Mouse (Mus musculus): ENCODE measurements around the gene Fndc5. TPM values are rescaled to one million over a fixed set of nuclear protein-coding genes. Genes with fewer than 3 reads are reported as not detected.

Fndc5 gene
- polyA plus RNA-seq, 1 experiment: 2.7 TPM

DNA sequence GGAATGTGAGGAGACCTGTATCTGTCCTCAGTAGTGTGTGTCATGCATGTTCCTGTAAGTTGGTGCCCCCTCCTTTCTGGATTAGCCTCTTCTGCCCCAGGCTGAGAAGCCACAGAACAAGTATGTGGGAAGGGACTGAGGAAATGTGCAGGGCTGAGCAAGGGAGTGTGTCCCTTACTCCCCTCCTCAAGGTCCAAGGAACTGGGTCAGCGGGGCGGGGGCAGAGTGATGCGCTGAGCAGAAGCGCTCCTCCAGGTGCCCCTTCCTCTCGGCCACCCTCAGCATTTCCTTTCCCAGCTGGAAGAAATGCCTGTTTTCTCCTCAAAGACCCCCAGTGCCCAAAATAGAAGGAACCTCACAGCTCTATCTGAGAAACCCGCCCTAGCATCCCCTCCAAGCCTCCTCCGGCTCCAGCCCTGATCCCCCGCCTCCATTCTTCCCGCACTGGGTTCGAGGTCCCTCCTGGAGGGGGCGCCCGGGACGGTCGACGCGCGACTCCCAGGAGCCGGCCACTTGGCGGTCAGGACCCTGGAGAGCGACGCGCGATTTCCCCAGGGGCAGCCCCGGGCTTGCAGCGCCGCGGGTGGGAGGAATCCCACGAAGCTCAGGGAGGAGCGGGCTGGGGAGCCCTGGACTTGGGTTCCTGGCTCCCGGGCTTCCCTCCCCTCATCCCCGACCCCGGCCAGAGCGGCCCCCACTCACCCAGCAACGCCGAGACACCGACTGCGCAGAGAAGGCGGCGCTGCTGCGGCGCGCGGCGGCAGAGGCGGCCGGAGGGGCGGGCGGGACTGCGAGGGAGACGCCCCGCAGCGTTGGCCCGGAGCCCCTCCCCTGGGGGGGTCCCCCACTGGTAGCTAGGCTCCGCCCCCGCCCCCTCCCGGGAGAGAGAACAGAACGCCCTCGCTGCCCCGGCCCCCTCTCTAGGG lies 16.0 kb upstream of the Fndc5 start:
- no peak overlapping the region for H3K27ac ChIP-seq (ENCODE audit: control insufficient read depth, insufficient read depth, low read depth, low read length, poor library complexity)
- no peak for TF ChIP-seq POLR2A (IDR thresholded peaks at IDR 0.05; ENCODE audit: borderline replicate concordance, control insufficient read depth, low read depth, low read length)
- no peak overlapping the region for H3K4me3 ChIP-seq (replicated peaks; ENCODE audit: control insufficient read depth, low read depth, low read length)
- 3% methylated on average over 58 of the region's 59 CpGs for WGBS
- H3K4me1 ChIP-seq (ENCODE audit: control insufficient read depth, insufficient read depth, low read length): no peaks in the 10 kb centered on the region

DNA sequence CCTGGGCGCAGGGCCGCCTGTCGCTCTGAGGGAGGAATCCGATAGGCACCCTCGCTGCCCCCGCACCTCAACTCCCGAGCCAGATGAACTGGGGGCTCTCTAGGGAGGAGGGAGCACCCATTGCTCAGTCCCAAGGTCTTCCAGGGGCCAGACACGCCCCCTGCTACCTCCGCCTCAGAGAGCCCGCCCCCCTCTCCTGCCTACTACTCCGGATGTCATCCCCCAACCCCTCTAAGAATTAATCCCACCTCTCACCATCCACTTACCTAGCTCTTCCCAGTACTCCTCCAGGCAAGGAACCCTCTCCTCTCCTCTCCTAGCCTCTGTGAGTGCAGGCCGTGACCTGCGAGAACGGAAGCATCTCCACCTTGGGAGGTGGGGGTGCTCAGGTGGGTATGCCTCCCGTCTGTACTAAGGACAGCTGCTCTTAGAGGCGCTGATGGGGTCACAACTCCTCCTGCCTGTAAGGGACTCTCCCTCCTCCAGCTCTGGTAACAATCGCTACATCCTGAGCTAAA lies 15.2 kb upstream of the Fndc5 start, which contains the start of gene Hpca:
TSS of gene Hpca (minus strand) at position 468 of the 518 bp plus-strand sequence.
- H3K4me3 ChIP-seq (replicated peaks; ENCODE audit: control insufficient read depth, low read depth, low read length): no peak within 1 kb of the TSS
- WGBS: 10% methylated on average over 17 of the region's 17 CpGs

DNA sequence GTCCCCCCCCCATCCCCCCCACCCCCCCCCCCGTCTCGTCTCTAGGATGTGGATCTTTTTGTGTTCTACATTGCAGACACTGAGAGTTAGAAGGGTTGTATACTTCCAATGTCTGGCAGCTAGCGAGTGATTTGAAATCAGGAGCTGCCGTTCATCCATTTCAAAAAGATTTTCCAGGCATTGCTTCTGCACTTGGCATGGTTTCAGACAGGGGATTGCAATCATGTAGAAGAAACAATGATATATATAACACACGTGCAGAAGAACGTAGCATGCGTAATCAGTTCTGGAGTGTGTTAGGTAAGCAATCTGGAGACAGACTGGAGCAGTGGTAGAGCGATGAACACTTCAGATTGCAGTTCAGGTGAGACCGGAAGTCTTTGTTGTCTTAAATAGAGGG lies 14.7 kb upstream of the Fndc5 start:
- WGBS: 37% methylated on average over 9 of the region's 9 CpGs
- no peak overlapping the region for H3K27ac ChIP-seq (ENCODE audit: control insufficient read depth, insufficient read depth, low read depth, low read length, poor library complexity)
- no peak for TF ChIP-seq POLR2A (IDR thresholded peaks at IDR 0.05; ENCODE audit: borderline replicate concordance, control insufficient read depth, low read depth, low read length)
- TF ChIP-seq CTCF (IDR thresholded peaks at IDR 0.05; ENCODE audit: control insufficient read depth, insufficient read depth, low read length): no peak
- H3K4me1 ChIP-seq (ENCODE audit: control insufficient read depth, insufficient read depth, low read length): no peaks in the 10 kb centered on the region
- no peak overlapping the region for H3K4me3 ChIP-seq (replicated peaks; ENCODE audit: control insufficient read depth, low read depth, low read length)

More for the DNA sequence above, 15.2 kb upstream of the Fndc5 start, which contains the start of gene Hpca:
- Histone ChIP-seq H3K27ac (ENCODE audit: control insufficient read depth, insufficient read depth, low read depth, low read length, poor library complexity) (no peak within 1 kb of the TSS), H3K4me1 (ENCODE audit: control insufficient read depth, insufficient read depth, low read length) (no peaks in the 10 kb centered on the region)
- no peak for TF ChIP-seq CTCF (IDR thresholded peaks at IDR 0.05; ENCODE audit: control insufficient read depth, insufficient read depth, low read length)
- no peak for TF ChIP-seq POLR2A (IDR thresholded peaks at IDR 0.05; ENCODE audit: borderline replicate concordance, control insufficient read depth, low read depth, low read length)

DNA sequence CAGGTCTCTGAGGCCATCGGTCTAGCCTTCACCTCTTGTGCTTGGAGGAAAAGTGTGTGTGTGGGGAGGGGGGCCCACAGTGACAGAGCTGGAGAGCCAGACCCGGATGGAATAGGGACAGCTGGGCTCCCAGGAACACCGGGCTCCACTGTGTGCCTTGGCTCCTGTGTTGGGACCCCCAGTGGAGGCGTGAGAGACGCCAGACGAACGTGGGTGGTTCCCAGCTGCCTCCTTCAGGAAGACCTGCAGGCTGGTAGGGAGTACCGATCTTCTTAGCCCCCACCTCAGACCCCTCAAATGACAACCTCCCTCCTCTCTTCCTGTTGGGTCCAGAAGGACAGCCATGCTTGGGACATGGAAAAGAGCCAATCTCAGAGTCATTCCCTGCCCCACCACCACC lies 14.1 kb upstream of the Fndc5 start:
- no peaks in the 10 kb centered on the region for H3K4me1 ChIP-seq (ENCODE audit: control insufficient read depth, insufficient read depth, low read length)
- 30% methylated on average over 8 of the region's 8 CpGs for WGBS
- TF ChIP-seq POLR2A (IDR thresholded peaks at IDR 0.05; ENCODE audit: borderline replicate concordance, control insufficient read depth, low read depth, low read length): no peak
- TF ChIP-seq CTCF (IDR thresholded peaks at IDR 0.05; ENCODE audit: control insufficient read depth, insufficient read depth, low read length): no peak

DNA sequence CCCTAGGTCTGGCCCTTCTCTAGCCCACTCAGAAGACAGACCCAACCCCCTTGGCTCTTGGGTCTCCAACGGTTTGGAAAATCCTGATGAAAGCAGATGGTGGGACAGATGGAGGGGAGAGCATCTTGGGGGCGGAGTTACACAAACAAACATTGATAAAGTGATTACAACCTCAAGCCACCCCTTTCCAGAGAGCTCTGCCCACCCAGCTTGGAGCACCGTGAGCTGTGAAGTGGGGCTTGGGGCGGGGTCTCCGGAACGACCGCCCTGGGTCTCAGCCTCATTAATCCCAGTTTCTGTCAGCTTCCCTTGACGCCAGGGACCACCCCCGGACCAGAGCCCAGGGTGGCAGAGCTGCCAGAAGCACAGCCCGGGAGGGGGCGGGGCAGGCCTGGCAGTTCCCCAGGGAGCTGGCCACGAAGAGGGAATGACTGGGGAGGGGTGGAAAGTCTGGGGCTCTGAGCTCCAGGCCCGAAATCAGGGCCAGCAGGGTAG lies 12.1 kb upstream of the Fndc5 start:
- 13% methylated on average over 13 of the region's 13 CpGs for WGBS
- no peaks in the 10 kb centered on the region for H3K4me1 ChIP-seq (ENCODE audit: control insufficient read depth, insufficient read depth, low read length)
- TF ChIP-seq POLR2A (IDR thresholded peaks at IDR 0.05; ENCODE audit: borderline replicate concordance, control insufficient read depth, low read depth, low read length) (no peak), CTCF (IDR thresholded peaks at IDR 0.05; ENCODE audit: control insufficient read depth, insufficient read depth, low read length) (no peak)

More for the DNA sequence above, 14.1 kb upstream of the Fndc5 start:
- Histone ChIP-seq H3K27ac (ENCODE audit: control insufficient read depth, insufficient read depth, low read depth, low read length, poor library complexity) (no peak overlapping the region), H3K4me3 (replicated peaks; ENCODE audit: control insufficient read depth, low read depth, low read length) (no peak overlapping the region)

DNA sequence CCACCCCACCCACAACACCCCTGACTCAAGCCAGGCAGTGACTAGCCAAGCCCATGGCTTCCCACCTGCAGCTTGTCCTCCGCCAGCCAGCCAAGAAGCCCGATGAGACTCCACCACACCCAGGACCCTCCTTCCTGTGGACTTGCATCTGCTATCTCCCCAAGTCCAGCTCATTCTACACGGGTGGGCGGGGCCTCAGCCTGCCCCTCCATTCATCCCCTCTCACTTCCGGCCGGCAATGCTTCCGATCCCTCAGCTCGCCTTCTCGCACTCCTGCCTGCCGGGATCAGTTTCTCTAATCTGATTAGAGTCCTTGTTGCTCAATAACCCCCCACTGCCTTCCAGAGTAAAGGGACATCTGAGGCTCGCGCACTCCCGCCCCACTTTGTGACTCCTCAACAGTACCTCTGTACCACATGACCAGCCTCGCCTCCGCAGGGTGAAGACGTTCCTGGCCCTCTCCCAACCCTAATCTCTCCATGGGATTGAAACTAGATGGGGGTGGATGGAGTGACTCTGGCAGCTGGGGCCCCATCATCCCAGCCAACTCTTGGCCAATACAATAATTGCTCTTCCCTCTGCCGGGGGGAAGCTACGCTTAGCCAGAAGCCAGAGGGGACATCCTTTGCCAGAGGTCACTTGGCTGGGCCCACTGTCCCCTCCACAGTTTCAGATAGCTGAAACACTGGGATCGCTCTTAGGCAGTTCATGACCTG lies 10.9 kb upstream of the Fndc5 start:
- Histone ChIP-seq H3K4me1 (ENCODE audit: control insufficient read depth, insufficient read depth, low read length) (no peaks in the 10 kb centered on the region), H3K27ac (ENCODE audit: control insufficient read depth, insufficient read depth, low read depth, low read length, poor library complexity) (no peak overlapping the region), H3K4me3 (replicated peaks; ENCODE audit: control insufficient read depth, low read depth, low read length) (no peak overlapping the region)
- TF ChIP-seq POLR2A (IDR thresholded peaks at IDR 0.05; ENCODE audit: borderline replicate concordance, control insufficient read depth, low read depth, low read length): no peak
- TF ChIP-seq CTCF (IDR thresholded peaks at IDR 0.05; ENCODE audit: control insufficient read depth, insufficient read depth, low read length): no peak
- WGBS: 25% methylated on average over 19 of the region's 19 CpGs

More for the DNA sequence above, 12.1 kb upstream of the Fndc5 start:
- Histone ChIP-seq H3K27ac (ENCODE audit: control insufficient read depth, insufficient read depth, low read depth, low read length, poor library complexity) (no peak overlapping the region), H3K4me3 (replicated peaks; ENCODE audit: control insufficient read depth, low read depth, low read length) (no peak overlapping the region)

DNA sequence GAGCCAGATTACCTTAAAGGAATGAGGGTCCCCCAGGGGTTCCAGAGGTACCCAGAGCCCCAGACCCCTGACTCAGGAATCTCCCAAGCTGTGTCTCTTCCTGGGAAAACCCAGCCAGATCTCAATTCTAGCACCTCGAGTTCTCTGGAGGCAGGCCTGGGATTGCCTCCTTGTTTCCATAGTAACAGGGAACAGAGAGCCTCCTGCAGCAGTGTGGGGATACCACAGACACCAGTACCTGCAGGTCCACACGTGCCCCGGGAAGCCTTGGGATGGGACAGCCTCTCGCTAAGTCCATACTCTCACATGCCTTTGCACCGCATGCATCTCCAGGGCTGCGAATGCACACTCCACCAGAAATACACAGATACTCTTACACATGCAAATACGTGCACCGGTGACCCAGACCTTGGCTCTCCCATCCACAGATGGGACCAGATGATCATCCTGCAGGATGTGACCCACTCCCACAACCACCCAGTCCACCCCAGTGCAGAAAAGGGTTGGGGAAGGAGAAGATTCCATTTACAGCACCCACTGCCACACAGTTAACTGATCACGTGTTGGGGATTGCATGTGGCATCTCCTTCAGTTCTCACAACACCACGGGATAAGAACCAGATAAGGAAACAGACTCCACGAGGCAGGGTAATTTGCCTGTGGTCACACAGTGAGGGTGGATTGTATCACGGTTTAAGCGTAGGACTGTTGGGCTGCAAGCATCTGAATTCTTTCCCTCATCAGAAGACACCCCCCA lies 8.0 kb upstream of the Fndc5 start:
- TF ChIP-seq POLR2A (IDR thresholded peaks at IDR 0.05; ENCODE audit: borderline replicate concordance, control insufficient read depth, low read depth, low read length) (no peak), CTCF (IDR thresholded peaks at IDR 0.05; ENCODE audit: control insufficient read depth, insufficient read depth, low read length) (no peak)
- WGBS: 62% methylated on average over 13 of the region's 13 CpGs

More for the DNA sequence above, 8.0 kb upstream of the Fndc5 start:
- Histone ChIP-seq H3K27ac (ENCODE audit: control insufficient read depth, insufficient read depth, low read depth, low read length, poor library complexity) (no peak overlapping the region), H3K4me1 (ENCODE audit: control insufficient read depth, insufficient read depth, low read length) (no peaks in the 10 kb centered on the region), H3K4me3 (replicated peaks; ENCODE audit: control insufficient read depth, low read depth, low read length) (no peak overlapping the region)
